Mouse (Mus musculus) T-helper 2 cell (primary cell): ENCODE measurements at regions not wholly inside any gene's neighbourhood (a gene's known extent, or its start where the extent isn't known, plus 50 kb on each side); places are given as distances from the start of the nearest gene placed in this dataset.

ENCODE experiments used
- in situ Hi-C: fragments of 300-600 bp; cut with MboI, MseI; formaldehyde crosslinking; loops from one replicate; pipeline ENCODE4 v1.15.1; 2025; ENCODE audit warnings: high pct_unique_total_duplicates

GRCm38 (mm10) chr16:53480664-53481063, 1026.8 kb upstream of the Alcam start:
- in situ Hi-C loops: no loop called here

- in situ Hi-C loops: no loop called here
These were observed 985.6 kb upstream of the Alcam start for GRCm38 (mm10) chr16:53439511-53439910.

- in situ Hi-C loops: no loop called here
These were observed 964.5 kb upstream of the Alcam start for GRCm38 (mm10) chr16:53418416-53418815.

GRCm38 (mm10) chr16:53385176-53385575, 931.3 kb upstream of the Alcam start:
- in situ Hi-C loops: no loop called here

GRCm38 (mm10) chr16:53342153-53342552, 888.3 kb upstream of the Alcam start:
- in situ Hi-C loops: no loop called here

- in situ Hi-C loops: no loop called here
These were observed 872.5 kb upstream of the Alcam start for GRCm38 (mm10) chr16:53326353-53326752.

GRCm38 (mm10) chr16:53292081-53292480, 838.2 kb upstream of the Alcam start:
- in situ Hi-C loops: no loop called here

GRCm38 (mm10) chr16:53282014-53282413, 828.1 kb upstream of the Alcam start:
- in situ Hi-C loops: loop anchor here (10.0 kb wide), 1 partner anchor 1163 kb away; no protein-coding TSS in a partner anchor

GRCm38 (mm10) chr16:53266116-53266515, 812.2 kb upstream of the Alcam start:
- in situ Hi-C loops: loop anchor here (25.0 kb wide), 1 partner anchor 954 kb away; no protein-coding TSS in a partner anchor

- in situ Hi-C loops: no loop called here
These were observed 791.5 kb upstream of the Alcam start for GRCm38 (mm10) chr16:53245365-53245764.

- in situ Hi-C loops: no loop called here
These were observed 788.3 kb upstream of the Alcam start for GRCm38 (mm10) chr16:53242126-53242537.

- in situ Hi-C loops: no loop called here
These were observed 765.0 kb upstream of the Alcam start for GRCm38 (mm10) chr16:53218886-53219285.

- in situ Hi-C loops: no loop called here
These were observed 747.6 kb upstream of the Alcam start for GRCm38 (mm10) chr16:53201449-53201848.

- in situ Hi-C loops: loop anchor here (10.0 kb wide), 1 partner anchor 708 kb away; no protein-coding TSS in a partner anchor
These were observed 732.6 kb upstream of the Alcam start for GRCm38 (mm10) chr16:53186444-53186843.

- in situ Hi-C loops: no loop called here
These were observed 702.5 kb upstream of the Alcam start for GRCm38 (mm10) chr16:53156352-53156751.

GRCm38 (mm10) chr16:53130677-53131076, 676.8 kb upstream of the Alcam start:
- in situ Hi-C loops: no loop called here

- in situ Hi-C loops: no loop called here
These were observed 654.9 kb upstream of the Alcam start for GRCm38 (mm10) chr16:53108726-53109125.

GRCm38 (mm10) chr16:53095396-53095929, 641.6 kb upstream of the Alcam start:
- in situ Hi-C loops: no loop called here

- in situ Hi-C loops: no loop called here
These were observed 620.1 kb upstream of the Alcam start for GRCm38 (mm10) chr16:53073856-53074568.

- in situ Hi-C loops: no loop called here
These were observed 618.2 kb upstream of the Alcam start for GRCm38 (mm10) chr16:53071887-53072682.

GRCm38 (mm10) chr16:53064151-53064550, 610.3 kb upstream of the Alcam start:
- in situ Hi-C loops: no loop called here

GRCm38 (mm10) chr16:53063061-53063460, 609.2 kb upstream of the Alcam start:
- in situ Hi-C loops: no loop called here
